Mouse (Mus musculus) testis, adult 10 weeks (tissue): ENCODE results near the gene Gipr. TPM values are rescaled to one million over a fixed set of nuclear protein-coding genes. Genes with fewer than 3 reads are reported as not detected.

Experiments used
- polyA plus RNA-seq: library from polyadenylated mRNA; stranded (reverse); fragments of 350-450 nt; fragmentation: Illumina TruSeq; extraction: RNeasy Lipid Tissue Mini Kit (QIAGEN cat#74804); gene quantifications from one replicate; pipeline ENCODE4 v1.2.3, GENCODE M21; 2014; ENCODE audit warnings: low read depth, low replicate concordance

The Gipr gene
- polyA plus RNA-seq = 3.4 TPM

GRCm38 (mm10) chr7:19165656-19166423, at the start of gene Gipr:
Gene Gipr (minus strand): TSS chr7:19166127.

GRCm38 (mm10) chr7:19211996-19212755, 46.2 kb upstream of the Gipr start, which contains the start of gene Gpr4:
Gene Gpr4 (plus strand): TSS chr7:19212538.

GRCm38 (mm10) chr7:19175708-19176515, 10.0 kb upstream of the Gipr start, which contains the start of gene Eml2:
Gene Eml2 (plus strand): TSS chr7:19176421.

GRCm38 (mm10) chr7:19149626-19150025, 16.3 kb downstream of the Gipr start, which contains the start of gene Snrpd2:
Gene Snrpd2 (plus strand): TSS chr7:19149722.

GRCm38 (mm10) chr7:19148875-19149541, 16.9 kb downstream of the Gipr start, which contains the start of gene Qpctl:
Gene Qpctl (minus strand): TSS chr7:19149291.

GRCm38 (mm10) chr7:19119631-19120429, 46.1 kb downstream of the Gipr start, which contains the start of gene Fbxo46:
Gene Fbxo46 (plus strand): TSS chr7:19119859.

GRCm38 (mm10) chr7:19118028-19118771, 47.7 kb downstream of the Gipr start, which contains the start of gene Gm4969:
Gene Gm4969 (minus strand): TSS chr7:19118368.

Other genes with a start within 250 kb of the Gipr start
- 0.66 TPM for gene Nova2, start 240.2 kb downstream of the Gipr start, polyA plus RNA-seq
- not detected for gene Nanos2, start 178.7 kb downstream of the Gipr start, polyA plus RNA-seq
- gene Mypop, start 174.9 kb downstream of the Gipr start, polyA plus RNA-seq = 1.3 TPM
- 0.39 TPM for gene Irf2bp1, start 162.1 kb downstream of the Gipr start, polyA plus RNA-seq
- 0.42 TPM for gene Foxa3, start 142.6 kb downstream of the Gipr start, polyA plus RNA-seq
- gene Sympk, start 141.8 kb downstream of the Gipr start, polyA plus RNA-seq = 12.0 TPM
- 9.7 TPM for gene Rsph6a, start 111.4 kb downstream of the Gipr start, polyA plus RNA-seq
- gene Dmwd, start 89.9 kb downstream of the Gipr start, polyA plus RNA-seq = 2.8 TPM
- gene Dmpk, start 82.3 kb downstream of the Gipr start, polyA plus RNA-seq = 2.4 TPM
- gene Six5, start 71.5 kb downstream of the Gipr start, polyA plus RNA-seq = 0.25 TPM
- 5.8 TPM for gene Gm4969, start 47.8 kb downstream of the Gipr start, polyA plus RNA-seq
- 0.88 TPM for gene Fbxo46, start 46.3 kb downstream of the Gipr start, polyA plus RNA-seq
- 3.1 TPM for gene Qpctl, start 16.8 kb downstream of the Gipr start, polyA plus RNA-seq
- gene Snrpd2, start 16.4 kb downstream of the Gipr start, polyA plus RNA-seq = 5.1 TPM
- 0.31 TPM for gene Eml2, start 10.3 kb upstream of the Gipr start, polyA plus RNA-seq
- gene Gpr4, start 46.4 kb upstream of the Gipr start, polyA plus RNA-seq = 2.3 TPM
- 3.4 TPM for gene Opa3, start 62.2 kb upstream of the Gipr start, polyA plus RNA-seq
- 50.9 TPM for gene Vasp, start 105.7 kb upstream of the Gipr start, polyA plus RNA-seq
- not detected for gene Ppm1n, start 113.9 kb upstream of the Gipr start, polyA plus RNA-seq
- gene Rtn2, start 116.5 kb upstream of the Gipr start, polyA plus RNA-seq = 0.62 TPM
- gene Fosb, start 143.9 kb upstream of the Gipr start, polyA plus RNA-seq = 0.28 TPM
- 0.92 TPM for gene Ercc1, start 178.7 kb upstream of the Gipr start, polyA plus RNA-seq
- 0.87 TPM for gene Cd3eap, start 193.4 kb upstream of the Gipr start, polyA plus RNA-seq
- gene Ppp1r13l, start 193.6 kb upstream of the Gipr start, polyA plus RNA-seq = 1.0 TPM
- gene Ercc2, start 215.9 kb upstream of the Gipr start, polyA plus RNA-seq = 0.67 TPM
- not detected for gene Klc3, start 238.0 kb upstream of the Gipr start, polyA plus RNA-seq
- gene Ckm, start 238.6 kb upstream of the Gipr start, polyA plus RNA-seq = not detected